Mouse (Mus musculus): ENCODE measurements at regions not wholly inside any gene's neighbourhood (a gene's known extent, or its start where the extent isn't known, plus 50 kb on each side); places are given as distances from the start of the nearest gene placed in this dataset.
A peak's percentile ranks its signal among the peaks of the same experiment; 100 is the strongest.

- Histone ChIP-seq H3K9me3 (no peaks in the 10 kb centered on the region), H3K36me3 (no peaks in the 10 kb centered on the region), H3K27me3 (no peaks in the 10 kb centered on the region), H3K4me2 (no peak overlapping the region), H3K4me1 (no peaks in the 10 kb centered on the region), H3K4me3 (no peak overlapping the region), H3K9ac (no peak overlapping the region), H3K27ac (no peak overlapping the region)
- ATAC-seq (ENCODE audit: borderline replicate concordance, extremely low read depth, low FRiP score, low TSS enrichment), result no peak
- WGBS, result 78% methylated on average over 1 of the region's 1 CpGs
These were observed 133.0 kb downstream of the Prr30 start for GRCm38 (mm10) chr14:101067082-101067481.

- Histone ChIP-seq H3K27me3 (no peaks in the 10 kb centered on the region), H3K4me2 (no peak overlapping the region), H3K9ac (no peak overlapping the region), H3K36me3 (no peaks in the 10 kb centered on the region), H3K9me3 (no peaks in the 10 kb centered on the region), H3K4me1 (no peaks in the 10 kb centered on the region), H3K27ac (no peak overlapping the region), H3K4me3 (no peak overlapping the region)
- ATAC-seq (ENCODE audit: borderline replicate concordance, extremely low read depth, low FRiP score, low TSS enrichment), result no peak
- 86% methylated on average over 2 of the region's 2 CpGs for WGBS
These were observed 143.3 kb downstream of the Prr30 start for GRCm38 (mm10) chr14:101056874-101057273.

GRCm38 (mm10) chr14:101055915-101056314 lies 144.2 kb downstream of the Prr30 start:
- H3K27ac ChIP-seq, result no peak overlapping the region
- WGBS, result 26% methylated on average over 3 of the region's 3 CpGs
- peak; percentile 11; the same call in 1 of the 2 replicates for ATAC-seq (ENCODE audit: borderline replicate concordance, extremely low read depth, low FRiP score, low TSS enrichment)
- no peaks in the 10 kb centered on the region for H3K27me3 ChIP-seq
- no peaks in the 10 kb centered on the region for H3K36me3 ChIP-seq
- H3K4me3 ChIP-seq, result no peak overlapping the region
- no peak overlapping the region for H3K9ac ChIP-seq
- H3K9me3 ChIP-seq, result no peaks in the 10 kb centered on the region
- no peaks in the 10 kb centered on the region for H3K4me1 ChIP-seq
- H3K4me2 ChIP-seq, result no peak overlapping the region

- Histone ChIP-seq H3K27ac (no peak overlapping the region), H3K36me3 (no peaks in the 10 kb centered on the region), H3K27me3 (no peaks in the 10 kb centered on the region), H3K4me2 (no peak overlapping the region), H3K4me3 (no peak overlapping the region), H3K9ac (no peak overlapping the region), H3K9me3 (no peaks in the 10 kb centered on the region), H3K4me1 (no peaks in the 10 kb centered on the region)
- no peak for ATAC-seq (ENCODE audit: borderline replicate concordance, extremely low read depth, low FRiP score, low TSS enrichment)
- 60% methylated on average over 4 of the region's 4 CpGs for WGBS
These were observed 145.3 kb downstream of the Prr30 start for GRCm38 (mm10) chr14:101054786-101055185.

GRCm38 (mm10) chr14:101052760-101053159 lies 147.4 kb downstream of the Prr30 start:
- no peak overlapping the region for H3K4me2 ChIP-seq
- no peaks in the 10 kb centered on the region for H3K4me1 ChIP-seq
- no peaks in the 10 kb centered on the region for H3K36me3 ChIP-seq
- no peaks in the 10 kb centered on the region for H3K27me3 ChIP-seq
- 57% methylated on average over 2 of the region's 2 CpGs for WGBS
- ATAC-seq (ENCODE audit: borderline replicate concordance, extremely low read depth, low FRiP score, low TSS enrichment), result no peak
- H3K4me3 ChIP-seq, result no peak overlapping the region
- H3K27ac ChIP-seq, result no peak overlapping the region
- H3K9me3 ChIP-seq, result no peaks in the 10 kb centered on the region
- no peak overlapping the region for H3K9ac ChIP-seq

GRCm38 (mm10) chr14:101050212-101050611 lies 149.9 kb downstream of the Prr30 start:
- 67% methylated on average over 2 of the region's 2 CpGs for whole genome bisulfite sequencing
- Histone ChIP-seq H3K27me3 (no peaks in the 10 kb centered on the region), H3K4me2 (no peak overlapping the region), H3K4me3 (no peak overlapping the region), H3K4me1 (no peaks in the 10 kb centered on the region), H3K9ac (no peak overlapping the region), H3K27ac (no peak overlapping the region), H3K36me3 (no peaks in the 10 kb centered on the region), H3K9me3 (no peaks in the 10 kb centered on the region)
- ATAC-seq (ENCODE audit: borderline replicate concordance, extremely low read depth, low FRiP score, low TSS enrichment), result no peak

- Histone ChIP-seq H3K9me3 (no peaks in the 10 kb centered on the region), H3K4me2 (no peak overlapping the region), H3K27me3 (no peaks in the 10 kb centered on the region), H3K36me3 (no peaks in the 10 kb centered on the region), H3K4me3 (no peak overlapping the region), H3K27ac (no peak overlapping the region), H3K4me1 (no peaks in the 10 kb centered on the region), H3K9ac (no peak overlapping the region)
- no peak for ATAC-seq (ENCODE audit: borderline replicate concordance, extremely low read depth, low FRiP score, low TSS enrichment)
- WGBS, result 66% methylated on average over 4 of the region's 4 CpGs
These were observed 150.4 kb downstream of the Prr30 start for GRCm38 (mm10) chr14:101049664-101050203.

GRCm38 (mm10) chr14:101043494-101043893 lies 156.6 kb downstream of the Prr30 start:
- Histone ChIP-seq H3K4me1 (no peaks in the 10 kb centered on the region), H3K4me3 (no peak overlapping the region), H3K27me3 (no peaks in the 10 kb centered on the region), H3K27ac (no peak overlapping the region), H3K9ac (no peak overlapping the region), H3K4me2 (no peak overlapping the region), H3K36me3 (no peaks in the 10 kb centered on the region), H3K9me3 (no peaks in the 10 kb centered on the region)
- 47% methylated on average over 4 of the region's 4 CpGs for WGBS
- no peak for ATAC-seq (ENCODE audit: borderline replicate concordance, extremely low read depth, low FRiP score, low TSS enrichment)

GRCm38 (mm10) chr14:101001070-101001469 lies 199.1 kb downstream of the Prr30 start:
- no peak overlapping the region for H3K4me2 ChIP-seq
- no peak for ATAC-seq (ENCODE audit: borderline replicate concordance, extremely low read depth, low FRiP score, low TSS enrichment)
- H3K9me3 ChIP-seq, result no peaks in the 10 kb centered on the region
- H3K36me3 ChIP-seq, result no peaks in the 10 kb centered on the region
- H3K27me3 ChIP-seq, result no peaks in the 10 kb centered on the region
- 30% methylated on average over 1 of the region's 1 CpGs for WGBS
- no peak overlapping the region for H3K27ac ChIP-seq
- H3K4me3 ChIP-seq, result no peak overlapping the region
- H3K4me1 ChIP-seq, result no peaks in the 10 kb centered on the region
- H3K9ac ChIP-seq, result no peak overlapping the region

GRCm38 (mm10) chr14:100980754-100981153 lies 219.4 kb downstream of the Prr30 start:
- H3K4me2 ChIP-seq, result no peak overlapping the region
- no peak for ATAC-seq (ENCODE audit: borderline replicate concordance, extremely low read depth, low FRiP score, low TSS enrichment)
- no peak overlapping the region for H3K4me3 ChIP-seq
- no peaks in the 10 kb centered on the region for H3K36me3 ChIP-seq
- WGBS, result 87% methylated on average over 5 of the region's 5 CpGs
- no peak overlapping the region for H3K9ac ChIP-seq
- H3K4me1 ChIP-seq, result no peaks in the 10 kb centered on the region
- no peaks in the 10 kb centered on the region for H3K27me3 ChIP-seq
- H3K9me3 ChIP-seq, result no peaks in the 10 kb centered on the region
- H3K27ac ChIP-seq, result no peak overlapping the region

- no peaks in the 10 kb centered on the region for H3K9me3 ChIP-seq
- no peak for ATAC-seq (ENCODE audit: borderline replicate concordance, extremely low read depth, low FRiP score, low TSS enrichment)
- H3K4me1 ChIP-seq, result no peaks in the 10 kb centered on the region
- no peak overlapping the region for H3K27ac ChIP-seq
- H3K9ac ChIP-seq, result no peak overlapping the region
- H3K4me3 ChIP-seq, result no peak overlapping the region
- 76% methylated on average over 2 of the region's 2 CpGs for WGBS
- no peak overlapping the region for H3K4me2 ChIP-seq
- no peaks in the 10 kb centered on the region for H3K36me3 ChIP-seq
- no peaks in the 10 kb centered on the region for H3K27me3 ChIP-seq
These were observed 221.6 kb downstream of the Prr30 start for GRCm38 (mm10) chr14:100978515-100978914.

- Histone ChIP-seq H3K27ac (no peak overlapping the region), H3K4me1 (no peaks in the 10 kb centered on the region), H3K4me3 (no peak overlapping the region), H3K4me2 (no peak overlapping the region), H3K27me3 (no peaks in the 10 kb centered on the region), H3K9me3 (no peaks in the 10 kb centered on the region), H3K36me3 (no peaks in the 10 kb centered on the region), H3K9ac (no peak overlapping the region)
- ATAC-seq (ENCODE audit: borderline replicate concordance, extremely low read depth, low FRiP score, low TSS enrichment), result no peak; the same call in 1 of the 2 replicates
- 48% methylated on average over 2 of the region's 2 CpGs for WGBS
These were observed 229.2 kb downstream of the Prr30 start for GRCm38 (mm10) chr14:100970970-100971369.

GRCm38 (mm10) chr14:100960198-100960597 lies 239.9 kb downstream of the Prr30 start:
- H3K4me1 ChIP-seq, result no peaks in the 10 kb centered on the region
- H3K4me3 ChIP-seq, result no peak overlapping the region
- H3K4me2 ChIP-seq, result no peak overlapping the region
- no peak overlapping the region for H3K9ac ChIP-seq
- H3K27ac ChIP-seq, result no peak overlapping the region
- no peaks in the 10 kb centered on the region for H3K9me3 ChIP-seq
- no peaks in the 10 kb centered on the region for H3K36me3 ChIP-seq
- no peaks in the 10 kb centered on the region for H3K27me3 ChIP-seq
- no peak for ATAC-seq (ENCODE audit: borderline replicate concordance, extremely low read depth, low FRiP score, low TSS enrichment)
